Mouse (Mus musculus) midbrain, embryonic 12.5 days (tissue): ENCODE data around the gene Gm28308. TPM values are rescaled to one million over a fixed set of nuclear protein-coding genes. Genes with fewer than 3 reads are reported as not detected.

Source experiments
- ATAC-seq: fragments of 200-750 bp; cut with Nextera tagmentation; 2 replicates; pipeline ENCODE4 v1.8.0; 2017; ENCODE audit warnings: low read depth, moderate TSS enrichment, moderate library complexity; ENCODE audit not compliant: low FRiP score
- H3K27ac ChIP-seq: fragments of 300-500 bp; sonication (generic); replicated peaks from 2 replicates; pipeline ENCODE4 v1.5.1; 2016; ENCODE audit warnings: mild to moderate bottlenecking
- H3K27me3 ChIP-seq: fragments of 300-500 bp; sonication (generic); 2 replicates; pipeline ENCODE4 v1.6.1; 2016; ENCODE audit warnings: mild to moderate bottlenecking
- H3K36me3 ChIP-seq: fragments of 300-500 bp; sonication (generic); 2 replicates; pipeline ENCODE4 v1.6.1; 2016
- H3K4me1 ChIP-seq: fragments of 300-500 bp; sonication (generic); 2 replicates; pipeline ENCODE4 v1.6.1; 2016
- H3K4me2 ChIP-seq: fragments of 300-500 bp; sonication (generic); replicated peaks from 2 replicates; pipeline ENCODE4 v1.6.1; 2016; ENCODE audit warnings: mild to moderate bottlenecking, moderate library complexity
- H3K4me3 ChIP-seq: fragments of 300-500 bp; sonication (generic); 2 replicates; pipeline ENCODE4 v1.5.1; 2016; ENCODE audit warnings: mild to moderate bottlenecking
- H3K9ac ChIP-seq: fragments of 300-500 bp; sonication (generic); replicated peaks from 2 replicates; pipeline ENCODE4 v1.6.1; 2016; ENCODE audit warnings: mild to moderate bottlenecking, moderate library complexity
- H3K9me3 ChIP-seq: fragments of 300-500 bp; sonication (generic); 2 replicates; pipeline ENCODE4 v1.6.1; 2016; ENCODE audit warnings: mild to moderate bottlenecking
- WGBS: fragments of 180-500 bp; shearing (Covaris S2); methylation state at CpG from one replicate; pipeline ENCODE4 v1.1.7; 2016; 5-methylcytosine and 5-hydroxymethylcytosine counted together
- polyA plus RNA-seq: library from polyadenylated mRNA; unstranded; fragments of >200 nt; fragmentation: Nextera tagmentation; extraction: Ambion mirVana; gene quantifications from 2 replicates; pipeline ENCODE4 v1.2.1, GENCODE M21; 2016

The Gm28308 gene
- polyA plus RNA-seq, 1 experiment from 2014 or later, result not detected

DNA sequence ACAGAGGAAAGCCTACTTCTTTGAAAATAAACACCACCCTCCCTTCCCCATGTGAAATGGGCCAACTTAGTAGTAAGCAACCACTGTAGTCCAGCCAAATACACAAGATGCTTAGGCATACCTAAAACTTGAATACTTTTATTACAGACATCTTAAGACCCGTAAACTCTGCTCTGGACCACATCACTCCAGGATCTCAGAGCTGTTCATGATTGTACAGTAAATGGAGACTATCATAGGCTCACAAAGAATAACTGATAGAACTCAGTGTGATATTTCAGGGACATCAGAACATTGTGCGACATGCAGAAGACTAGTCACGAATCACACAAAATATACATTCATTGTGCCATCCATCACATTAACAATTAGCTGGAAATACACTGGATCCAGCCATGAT lies 57.7 kb downstream of the Gm28308 start:
- Histone ChIP-seq H3K4me2 (no peak overlapping the region), H3K9me3 (no peaks in the 10 kb centered on the region), H3K4me1 (peaks cover 18% of the 10 kb centered on the region), H3K9ac (no peak overlapping the region), H3K36me3 (no peaks in the 10 kb centered on the region), H3K27me3 (peaks cover 97% of the 10 kb centered on the region), H3K27ac (no peak overlapping the region), H3K4me3 (no peak overlapping the region)
- no peak for ATAC-seq
- WGBS, result 44% methylated on average over 3 of the region's 3 CpGs

DNA sequence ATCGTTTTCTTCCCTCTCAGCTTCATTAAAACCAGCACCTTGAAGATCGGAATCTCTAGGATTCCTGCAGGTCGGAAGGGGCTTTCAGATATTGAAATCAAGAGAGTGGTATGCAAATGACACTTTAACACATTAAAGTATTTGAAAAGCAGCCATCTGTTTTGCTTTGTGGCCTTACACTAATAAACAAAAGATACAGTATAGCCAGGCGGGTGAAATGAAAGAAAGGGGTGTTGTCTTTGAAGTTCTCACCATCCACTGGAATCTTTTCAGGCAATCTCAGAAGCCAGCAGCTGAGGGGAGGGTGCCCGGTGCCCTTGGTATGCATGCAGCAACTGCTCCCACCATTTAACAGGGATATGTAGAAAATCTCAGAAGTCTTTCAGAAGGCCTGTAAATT lies 59.1 kb downstream of the Gm28308 start:
- H3K36me3 ChIP-seq, result no peaks in the 10 kb centered on the region
- H3K9me3 ChIP-seq, result no peaks in the 10 kb centered on the region
- H3K27me3 ChIP-seq, result peaks cover 96% of the 10 kb centered on the region
- 4% methylated on average over 5 of the region's 5 CpGs for WGBS
- H3K4me2 ChIP-seq, result no peak overlapping the region
- peaks cover 15% of the 10 kb centered on the region for H3K4me1 ChIP-seq
- no peak overlapping the region for H3K27ac ChIP-seq
- H3K9ac ChIP-seq, result no peak overlapping the region
- no peak for ATAC-seq
- no peak overlapping the region for H3K4me3 ChIP-seq

DNA sequence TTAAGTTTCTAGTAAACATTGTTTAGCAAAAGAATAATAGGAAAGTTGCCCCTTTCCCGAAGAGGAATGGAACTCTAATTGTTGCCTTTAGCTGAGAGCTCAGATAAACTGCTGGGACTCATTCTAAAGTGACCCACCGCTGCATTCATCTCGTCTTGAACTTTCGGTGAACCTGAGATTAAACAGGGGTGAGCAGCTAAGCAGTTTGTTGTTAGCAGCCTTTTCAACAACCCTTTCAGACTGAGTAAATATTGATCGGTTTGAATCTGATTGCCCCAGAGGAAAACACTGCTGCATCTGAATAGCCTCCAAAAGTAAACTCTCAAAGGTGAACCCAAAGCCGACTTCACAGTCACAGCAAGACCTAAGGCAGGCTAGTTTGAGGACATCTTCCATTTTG lies 59.9 kb downstream of the Gm28308 start:
- ATAC-seq, result no peak
- H3K4me2 ChIP-seq, result no peak overlapping the region
- peaks cover 92% of the 10 kb centered on the region for H3K27me3 ChIP-seq
- no peak overlapping the region for H3K9ac ChIP-seq
- no peak overlapping the region for H3K4me3 ChIP-seq
- no peaks in the 10 kb centered on the region for H3K36me3 ChIP-seq
- 2% methylated on average over 6 of the region's 6 CpGs for WGBS
- H3K9me3 ChIP-seq, result no peaks in the 10 kb centered on the region
- no peak overlapping the region for H3K27ac ChIP-seq
- H3K4me1 ChIP-seq, result peaks cover 7% of the 10 kb centered on the region

DNA sequence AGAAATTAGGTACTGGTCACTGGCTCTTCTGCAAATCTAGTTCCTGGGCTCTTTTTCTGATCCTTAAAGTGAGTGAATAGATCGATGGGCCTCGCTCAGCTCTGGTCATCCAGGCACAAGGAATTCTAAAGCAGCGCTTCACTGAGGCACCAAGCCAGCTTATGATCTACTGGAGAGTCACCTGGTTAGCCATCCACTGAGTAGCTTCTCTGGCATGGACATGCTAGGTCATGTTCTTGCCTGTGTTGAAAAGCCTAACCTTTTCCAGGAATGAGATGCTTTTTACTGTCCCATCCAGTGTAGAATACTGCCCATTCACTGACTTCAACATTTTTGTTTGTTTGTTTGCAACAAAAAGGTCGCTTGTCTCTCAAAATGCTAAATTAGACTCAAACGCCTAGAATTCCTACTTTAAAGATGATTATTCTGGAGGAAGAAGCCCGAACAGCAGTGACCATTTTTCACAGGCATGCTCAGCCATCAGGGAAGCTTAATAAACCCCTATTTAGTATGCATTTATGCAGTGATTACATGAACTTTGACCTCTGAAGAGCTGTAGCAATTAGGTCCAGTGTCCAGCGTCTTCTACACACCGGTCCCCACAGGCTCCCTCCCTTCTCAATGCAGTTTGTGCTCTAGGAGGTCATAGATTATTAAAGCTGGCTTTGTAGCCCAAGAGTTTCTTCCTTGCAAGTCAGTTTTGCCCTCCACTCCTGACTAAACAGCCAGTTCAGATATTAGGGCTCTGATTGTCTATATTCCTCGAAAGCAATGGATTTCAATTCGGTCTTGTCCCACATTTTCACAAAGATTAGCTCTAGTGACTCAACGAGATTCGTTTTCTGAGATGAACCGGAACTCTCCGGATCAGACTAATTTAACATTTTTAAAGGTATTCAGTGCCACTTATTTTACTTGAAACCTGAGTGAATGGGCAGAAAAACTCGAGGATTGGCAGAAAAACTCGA lies 60.6 kb downstream of the Gm28308 start:
- Histone ChIP-seq H3K36me3 (no peaks in the 10 kb centered on the region), H3K9ac (no peak overlapping the region), H3K27me3 (peaks cover 92% of the 10 kb centered on the region), H3K4me3 (no peak overlapping the region), H3K27ac (no peak overlapping the region), H3K4me1 (no peaks in the 10 kb centered on the region), H3K4me2 (no peak overlapping the region), H3K9me3 (no peaks in the 10 kb centered on the region)
- WGBS, result 2% methylated on average over 16 of the region's 16 CpGs
- ATAC-seq, result no peak

DNA sequence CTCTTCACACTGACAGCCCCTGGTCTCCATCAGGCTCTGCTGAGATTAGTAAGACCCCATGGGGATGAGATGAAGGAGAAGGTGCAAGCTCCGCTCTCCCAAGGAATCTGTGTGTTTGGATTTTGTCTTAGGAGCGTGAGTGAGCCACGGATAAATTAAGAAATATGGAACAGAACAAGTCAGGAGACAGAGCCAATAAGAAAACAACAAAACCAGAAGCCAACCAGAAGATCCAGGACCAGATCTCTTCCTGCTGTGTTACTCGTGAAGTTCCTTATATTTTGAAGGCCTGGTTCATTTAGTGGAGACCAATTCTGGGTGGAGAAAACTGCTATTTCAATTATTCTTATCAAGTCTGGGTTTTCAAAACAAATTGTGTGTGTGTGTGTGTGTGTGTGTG lies 61.6 kb downstream of the Gm28308 start:
- Histone ChIP-seq H3K36me3 (no peaks in the 10 kb centered on the region), H3K4me1 (no peaks in the 10 kb centered on the region), H3K9ac (no peak overlapping the region), H3K4me3 (no peak overlapping the region), H3K27me3 (peaks cover 92% of the 10 kb centered on the region), H3K9me3 (no peaks in the 10 kb centered on the region), H3K4me2 (no peak overlapping the region), H3K27ac (no peak overlapping the region)
- WGBS, result 3% methylated on average over 4 of the region's 4 CpGs
- ATAC-seq, result no peak

DNA sequence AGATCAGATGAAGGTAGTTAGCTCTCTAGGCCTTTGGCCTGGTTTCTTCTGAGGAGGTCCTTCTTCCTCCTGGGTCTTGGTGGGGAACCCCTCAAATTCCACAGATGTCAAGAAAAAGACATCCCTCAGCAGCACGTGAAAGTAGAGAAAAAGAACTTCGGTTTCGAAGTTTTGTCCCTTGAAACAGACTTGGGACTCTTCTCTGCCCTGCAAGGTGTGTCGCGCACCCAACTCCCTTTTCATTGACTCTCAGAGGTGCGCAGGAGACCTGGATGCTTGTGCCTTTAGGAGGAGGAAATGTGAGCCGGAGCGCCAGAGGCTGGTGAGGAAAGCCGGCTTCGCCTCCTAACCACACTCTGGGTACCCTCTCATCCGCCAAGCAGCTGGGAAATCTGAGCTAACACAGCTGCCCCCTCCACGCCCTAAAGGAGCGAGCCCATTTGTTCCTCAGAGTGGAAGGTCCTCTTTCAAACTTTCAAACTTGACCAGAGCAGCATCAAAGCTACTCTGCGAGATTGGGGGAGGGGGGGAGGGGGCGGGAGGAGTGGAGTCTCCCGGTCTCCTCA lies 62.7 kb downstream of the Gm28308 start:
- Histone ChIP-seq H3K27me3 (peaks cover 92% of the 10 kb centered on the region), H3K9me3 (no peaks in the 10 kb centered on the region), H3K36me3 (no peaks in the 10 kb centered on the region), H3K4me1 (no peaks in the 10 kb centered on the region), H3K27ac (no peak overlapping the region), H3K4me3 (no peak overlapping the region), H3K4me2 (no peak overlapping the region), H3K9ac (no peak overlapping the region)
- WGBS, result 3% methylated on average over 16 of the region's 16 CpGs
- no peak for ATAC-seq

DNA sequence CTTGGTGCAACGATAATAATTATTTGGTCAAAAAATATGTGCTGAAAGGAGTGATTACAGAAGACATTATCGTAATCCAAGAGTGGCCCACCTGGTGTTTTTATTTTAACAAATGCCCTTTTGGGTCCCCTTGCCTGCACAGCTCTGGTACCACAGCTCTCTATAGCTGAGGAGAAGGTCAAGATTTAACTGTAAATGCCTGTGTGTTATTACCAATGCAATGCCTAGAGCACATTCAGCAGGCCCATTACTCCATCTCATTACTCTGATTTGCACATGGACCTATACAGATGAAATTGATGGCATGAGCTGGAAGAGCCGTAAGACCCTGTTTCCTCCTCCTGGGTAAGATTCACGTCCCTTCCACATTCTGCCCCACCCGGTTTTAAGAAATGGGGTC lies 74.0 kb downstream of the Gm28308 start:
- no peak for ATAC-seq
- no peaks in the 10 kb centered on the region for H3K36me3 ChIP-seq
- H3K9ac ChIP-seq, result no peak overlapping the region
- H3K4me3 ChIP-seq, result no peak overlapping the region
- H3K27me3 ChIP-seq, result peaks cover 4% of the 10 kb centered on the region
- H3K4me1 ChIP-seq, result 0 out of 2 replicates have a peak, but pooled peaks cover 3% of the 10 kb centered on the region
- no peak overlapping the region for H3K4me2 ChIP-seq
- H3K27ac ChIP-seq, result no peak overlapping the region
- no peaks in the 10 kb centered on the region for H3K9me3 ChIP-seq
- WGBS, result 89% methylated on average over 5 of the region's 5 CpGs

DNA sequence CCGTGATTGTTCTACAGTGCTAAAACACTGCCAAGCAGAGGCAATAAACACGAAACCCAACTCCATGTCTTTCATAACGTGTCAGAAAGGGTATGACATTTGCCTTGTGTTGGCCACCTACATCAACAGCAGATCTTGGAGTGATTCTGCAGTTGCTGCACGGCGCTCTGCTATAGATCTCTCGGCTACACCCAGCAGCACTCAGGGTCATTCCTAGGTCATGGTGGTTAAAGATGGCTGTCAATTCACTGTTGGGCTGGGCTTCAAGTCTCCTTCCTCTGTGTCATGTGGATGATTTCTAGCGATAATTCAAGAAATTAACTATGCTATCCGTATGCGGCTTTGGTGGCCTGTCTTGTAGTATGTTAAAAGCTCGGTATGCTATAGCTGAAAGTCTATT lies 74.6 kb downstream of the Gm28308 start:
- no peak overlapping the region for H3K27ac ChIP-seq
- no peaks in the 10 kb centered on the region for H3K9me3 ChIP-seq
- H3K9ac ChIP-seq, result no peak overlapping the region
- H3K4me3 ChIP-seq, result no peak overlapping the region
- peaks cover 4% of the 10 kb centered on the region for H3K27me3 ChIP-seq
- 0 out of 2 replicates have a peak, but pooled peaks cover 3% of the 10 kb centered on the region for H3K4me1 ChIP-seq
- WGBS, result 82% methylated on average over 10 of the region's 10 CpGs
- H3K36me3 ChIP-seq, result no peaks in the 10 kb centered on the region
- ATAC-seq, result no peak
- H3K4me2 ChIP-seq, result no peak overlapping the region

DNA sequence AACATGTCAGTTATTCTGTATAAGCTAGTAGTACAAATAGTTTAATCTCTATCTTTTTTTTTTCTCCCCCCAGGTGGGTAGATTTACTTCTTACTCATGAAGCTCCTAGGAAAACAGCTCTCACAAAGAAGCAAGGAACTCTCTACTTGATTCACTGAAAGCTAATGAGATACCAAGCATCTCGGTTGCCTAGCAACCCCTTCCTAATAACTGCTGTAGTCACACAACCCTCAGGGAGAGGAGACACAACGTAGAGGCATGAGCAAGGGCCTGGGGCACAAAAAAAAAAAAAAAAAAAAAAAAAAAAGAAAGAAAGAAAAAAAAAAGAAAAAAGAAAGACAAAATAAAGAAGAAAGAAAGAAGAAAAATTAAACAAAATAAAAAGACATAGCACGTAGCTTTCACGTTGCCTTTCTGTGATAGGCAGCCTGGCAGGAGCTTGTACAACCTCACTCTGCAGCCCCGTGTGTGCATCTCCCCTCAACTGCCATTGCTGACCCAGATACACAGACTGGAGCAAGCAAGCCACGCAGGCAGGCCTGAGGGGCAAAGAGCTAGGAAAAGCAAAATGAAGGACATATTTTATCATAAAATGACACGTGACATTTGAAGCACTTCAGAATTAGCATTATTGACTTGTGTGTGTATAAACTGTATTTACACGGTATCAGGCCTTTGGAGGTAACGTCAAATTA lies 75.2 kb downstream of the Gm28308 start:
- H3K27me3 ChIP-seq, result peaks cover 4% of the 10 kb centered on the region
- no peak for ATAC-seq

DNA sequence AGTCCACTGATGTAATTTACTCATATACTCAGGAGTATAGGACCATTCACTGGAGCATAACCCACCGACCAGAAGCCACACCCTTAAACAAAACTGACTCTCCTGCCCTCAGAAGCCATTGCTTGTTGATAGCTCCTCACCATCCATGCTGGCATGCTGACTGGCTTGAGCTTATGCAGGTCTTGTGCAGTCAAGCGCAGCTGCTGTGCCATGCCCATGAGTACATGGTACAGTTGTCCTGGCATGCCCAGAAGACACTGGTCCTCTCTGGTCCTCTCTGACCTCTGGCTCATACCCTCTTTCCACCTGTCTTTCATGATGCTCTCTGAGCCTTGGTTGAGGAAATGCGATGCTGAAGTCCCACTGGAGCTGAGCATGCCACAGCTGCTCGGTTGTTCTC lies 89.5 kb downstream of the Gm28308 start:
- Histone ChIP-seq H3K9ac (no peak overlapping the region), H3K4me3 (no peak overlapping the region), H3K4me1 (peaks cover 14% of the 10 kb centered on the region), H3K4me2 (no peak overlapping the region), H3K36me3 (no peaks in the 10 kb centered on the region), H3K9me3 (no peaks in the 10 kb centered on the region), H3K27ac (no peak overlapping the region), H3K27me3 (peaks cover 4% of the 10 kb centered on the region; the same call in 1 of the 2 replicates)
- WGBS, result 89% methylated on average over 4 of the region's 4 CpGs
- ATAC-seq, result no peak

More for the DNA sequence above, 75.2 kb downstream of the Gm28308 start:
- no peak overlapping the region for H3K27ac ChIP-seq
- no peak overlapping the region for H3K4me2 ChIP-seq
- no peak overlapping the region for H3K9ac ChIP-seq
- no peaks in the 10 kb centered on the region for H3K36me3 ChIP-seq
- no peaks in the 10 kb centered on the region for H3K9me3 ChIP-seq
- H3K4me3 ChIP-seq, result no peak overlapping the region
- 0 out of 2 replicates have a peak, but pooled peaks cover 3% of the 10 kb centered on the region for H3K4me1 ChIP-seq
- WGBS, result 62% methylated on average over 9 of the region's 9 CpGs

DNA sequence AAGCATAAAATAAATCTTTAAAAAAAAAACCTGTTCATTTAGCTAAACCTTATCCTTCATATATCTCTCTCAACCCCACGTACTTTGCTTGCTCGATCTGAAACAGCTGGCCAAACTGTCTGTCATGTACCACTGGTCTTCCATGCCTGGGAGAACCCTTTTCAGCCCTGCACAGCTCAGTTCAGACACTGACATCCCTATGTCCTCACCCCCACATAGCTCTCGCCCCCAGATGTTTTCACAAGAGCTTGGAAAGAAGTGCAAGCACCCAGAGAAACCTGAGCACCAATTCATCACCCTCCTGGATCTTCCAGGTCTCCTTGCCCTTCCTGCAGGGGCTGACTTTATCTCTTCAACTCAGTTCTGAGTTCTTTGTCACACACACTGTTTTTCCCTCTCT lies 92.0 kb downstream of the Gm28308 start:
- Histone ChIP-seq H3K27ac (no peak overlapping the region), H3K36me3 (no peaks in the 10 kb centered on the region), H3K27me3 (peaks cover 9% of the 10 kb centered on the region; the same call in 1 of the 2 replicates), H3K4me1 (peaks cover 16% of the 10 kb centered on the region), H3K9ac (no peak overlapping the region), H3K9me3 (no peaks in the 10 kb centered on the region), H3K4me2 (no peak overlapping the region), H3K4me3 (no peak overlapping the region)
- ATAC-seq, result no peak
- WGBS, result 73% methylated on average over 3 of the region's 3 CpGs
